Mouse (Mus musculus) cerebellum, postnatal 14 days (tissue): ENCODE measurements around the gene Bcl7c.
"Not testable (repeated sequence)": the region's sequence is repeated elsewhere in the genome, so short reads cannot be mapped to it uniquely, and the experiment has no call there.

Source experiments
- DNase-seq, 2 experiments: peaks; one replicate each; pipeline ENCODE4 v3.0.0; 2021; ENCODE audit warnings: mixed read lengths in 2 of 2

Gene Bcl7c

DNA sequence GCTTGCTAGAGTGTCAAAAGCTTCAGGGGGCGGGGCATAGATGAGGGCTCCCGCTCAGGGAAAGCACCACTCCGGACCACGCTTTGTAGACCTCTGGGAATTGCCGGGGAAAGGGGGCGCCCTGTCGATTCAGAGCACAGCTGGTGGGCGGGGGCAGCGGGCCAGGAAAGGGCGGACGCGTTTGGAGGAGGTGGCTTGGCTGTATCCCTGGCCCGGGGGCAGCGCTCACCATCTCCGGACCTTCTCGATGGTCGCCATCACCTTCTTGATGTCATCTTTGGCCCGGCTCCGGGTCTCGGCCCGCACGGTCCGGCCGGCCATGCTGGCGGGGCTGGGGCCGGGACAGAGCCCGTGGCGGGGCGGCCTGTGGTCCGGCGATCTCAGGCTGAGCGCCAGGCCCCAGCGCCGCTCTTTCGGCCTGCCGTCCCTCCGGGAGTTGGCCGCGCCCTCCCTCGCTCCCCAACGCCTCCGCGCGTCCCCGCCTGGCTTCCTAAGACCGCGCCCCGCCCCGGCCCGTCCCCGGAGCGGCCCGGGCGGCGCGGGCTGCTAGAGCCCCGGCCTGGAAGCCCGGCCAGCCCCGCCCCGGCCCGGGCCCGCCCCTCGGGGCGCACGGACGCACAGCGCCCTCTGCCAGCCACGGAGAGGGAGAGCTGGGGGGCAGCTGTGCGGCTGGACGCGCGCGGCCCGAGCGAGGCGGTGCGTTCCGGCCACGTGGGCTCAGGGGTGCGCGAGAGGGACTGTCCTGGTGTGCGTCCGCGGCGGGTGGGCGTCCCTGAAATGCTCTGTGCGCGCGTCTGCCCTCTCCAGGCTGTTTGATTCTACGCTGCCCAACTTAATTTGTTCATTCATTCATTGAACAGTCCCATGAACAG, at the start of gene Bcl7c:
Bcl7c (minus strand) TSS at position 727 of the 872 bp plus-strand sequence.
- peak; percentile 86 to 87 for DNase-seq

DNA sequence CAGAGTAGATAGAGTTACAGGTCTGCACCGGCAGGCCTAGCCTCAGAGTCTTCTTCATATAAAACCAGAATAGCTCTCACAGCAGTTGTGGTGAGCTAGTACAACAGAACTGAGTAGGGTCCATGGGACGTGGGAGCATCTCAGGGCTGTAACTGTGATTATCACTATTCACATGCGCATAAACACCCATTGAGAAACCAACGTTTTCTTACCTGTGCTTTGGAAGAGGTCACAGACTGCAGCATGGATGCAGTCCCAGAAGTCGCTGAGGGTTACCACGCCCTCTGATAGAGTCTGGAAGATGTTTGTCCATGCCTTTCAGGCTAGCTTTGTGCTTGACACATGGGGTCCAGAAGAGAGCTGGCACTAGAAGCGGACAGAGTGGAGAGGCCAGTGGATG, 45.0 kb upstream of the Bcl7c start:
- DNase-seq: no peak

DNA sequence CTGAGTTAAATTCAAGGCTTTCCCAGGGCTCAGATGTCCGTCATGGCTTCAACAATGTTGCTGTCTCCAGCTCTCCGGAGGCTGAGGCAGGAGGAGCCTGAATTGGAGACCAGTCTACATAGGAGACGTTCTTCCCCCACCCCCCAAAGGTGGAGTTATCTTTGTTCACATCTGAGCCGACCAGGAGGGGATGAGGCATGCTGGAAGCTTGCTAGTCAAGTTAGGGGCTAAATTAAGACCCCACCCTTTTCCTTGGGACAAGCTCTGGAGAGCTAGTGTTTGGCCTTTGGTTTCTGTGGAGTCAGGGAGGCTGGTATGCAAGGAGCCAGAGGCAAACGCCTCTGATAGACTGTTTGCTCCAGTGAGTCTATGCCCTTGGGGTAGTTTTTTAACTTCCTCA, 44.4 kb upstream of the Bcl7c start:
- DNase-seq: no peak

DNA sequence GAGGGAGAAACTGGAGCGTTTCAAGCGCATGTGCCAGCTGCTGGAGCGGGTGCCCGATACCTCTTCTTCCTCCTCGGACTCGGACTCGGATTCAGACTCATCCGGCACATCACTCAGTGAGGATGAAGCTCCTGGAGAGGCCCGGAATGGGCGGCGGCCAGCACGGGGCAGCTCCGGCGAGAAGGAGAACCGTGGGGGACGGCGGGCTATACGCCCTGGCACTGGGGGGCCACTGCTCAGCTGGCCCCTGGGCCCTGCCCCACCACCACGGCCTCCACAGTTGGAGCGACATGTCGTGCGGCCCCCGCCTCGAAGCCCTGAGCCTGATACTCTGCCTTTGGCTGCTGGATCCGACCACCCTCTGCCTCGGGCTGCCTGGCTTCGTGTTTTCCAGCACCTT, 43.3 kb upstream of the Bcl7c start:
- DNase-seq: no peak

DNA sequence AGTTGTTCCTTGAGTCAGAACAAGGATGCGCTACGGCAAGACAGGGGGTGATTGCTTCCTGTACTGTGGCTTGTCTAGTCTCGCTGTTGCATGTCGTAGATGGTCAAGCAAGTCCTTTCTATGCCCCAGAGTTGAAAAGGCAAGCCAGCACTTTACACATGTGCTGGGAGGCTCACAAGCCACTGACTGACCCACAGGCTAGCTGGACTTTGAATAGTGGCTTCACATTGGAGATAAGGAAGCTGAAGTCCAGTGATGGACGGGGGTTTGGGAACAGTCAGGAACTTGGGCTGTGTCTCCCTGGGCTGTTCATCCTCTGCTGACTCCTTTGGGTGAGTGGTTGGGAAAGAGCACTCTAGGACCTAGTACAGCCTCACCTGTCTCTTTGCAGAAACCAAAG, 42.9 kb upstream of the Bcl7c start:
- DNase-seq: no peak

DNA sequence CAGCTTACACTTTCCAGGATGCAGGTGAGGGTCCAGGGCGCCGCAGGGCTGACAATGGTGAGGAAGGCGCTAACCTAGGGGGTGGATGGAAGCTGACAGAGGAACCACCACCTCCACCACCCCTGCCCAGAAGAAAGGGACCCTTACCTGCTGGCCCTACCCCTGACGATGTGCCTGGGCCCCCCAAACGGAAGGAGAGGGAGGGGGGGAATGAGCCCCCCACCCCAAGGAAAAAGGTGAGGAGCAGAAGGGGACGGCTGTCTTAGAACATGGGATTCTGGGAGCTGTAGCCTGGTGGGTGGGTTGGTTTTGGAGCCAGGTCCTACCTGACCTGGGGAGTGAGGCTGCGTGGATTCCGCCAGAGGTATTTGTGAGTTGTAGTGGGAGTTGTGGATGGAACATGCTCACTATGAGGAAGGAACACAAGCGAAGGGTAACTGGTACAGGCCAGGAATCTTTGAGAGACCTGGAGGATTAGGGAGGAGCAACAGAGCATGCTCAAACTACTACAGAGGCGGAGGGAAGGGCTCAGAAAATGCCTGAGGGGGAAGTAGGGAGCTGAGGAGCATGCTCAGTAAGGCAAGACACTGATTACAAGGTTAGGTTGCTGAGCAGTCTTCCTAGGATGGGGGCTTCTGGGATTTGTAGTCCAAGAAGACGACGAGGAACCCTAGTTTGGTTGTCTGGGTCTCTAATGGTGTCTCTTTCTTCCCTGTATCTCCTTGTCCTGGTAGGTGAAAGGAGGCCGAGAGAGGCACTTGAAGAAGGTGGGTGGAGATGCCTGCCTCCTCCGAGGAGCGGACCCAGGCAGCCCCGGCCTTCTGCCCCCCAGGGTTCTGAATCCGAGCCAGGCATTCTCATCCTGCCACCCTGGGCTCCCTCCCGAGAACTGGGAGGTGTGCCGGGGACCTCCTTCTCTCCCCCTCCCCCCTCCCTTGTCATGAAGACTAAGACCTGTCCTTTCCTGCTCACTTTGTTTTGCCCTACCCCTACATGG, 41.7 kb upstream of the Bcl7c start:
- DNase-seq: peak; percentile 58 to 62

DNA sequence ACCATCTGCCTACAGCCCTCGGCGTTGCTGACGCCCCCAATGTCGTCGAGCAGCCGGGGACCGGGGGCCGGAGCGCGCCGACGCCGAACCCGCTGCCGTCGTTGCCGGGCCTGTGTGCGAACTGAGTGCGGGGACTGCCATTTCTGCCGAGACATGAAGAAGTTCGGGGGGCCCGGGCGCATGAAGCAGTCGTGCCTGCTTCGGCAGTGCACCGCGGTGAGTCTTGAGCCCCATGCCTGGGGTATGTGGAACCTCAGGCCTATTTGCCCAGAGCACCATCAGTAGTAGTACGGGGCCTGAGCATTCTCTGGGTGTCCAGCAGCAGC, 39.5 kb upstream of the Bcl7c start:
- DNase-seq: peak in 1 of 2 experiments; percentile 19

DNA sequence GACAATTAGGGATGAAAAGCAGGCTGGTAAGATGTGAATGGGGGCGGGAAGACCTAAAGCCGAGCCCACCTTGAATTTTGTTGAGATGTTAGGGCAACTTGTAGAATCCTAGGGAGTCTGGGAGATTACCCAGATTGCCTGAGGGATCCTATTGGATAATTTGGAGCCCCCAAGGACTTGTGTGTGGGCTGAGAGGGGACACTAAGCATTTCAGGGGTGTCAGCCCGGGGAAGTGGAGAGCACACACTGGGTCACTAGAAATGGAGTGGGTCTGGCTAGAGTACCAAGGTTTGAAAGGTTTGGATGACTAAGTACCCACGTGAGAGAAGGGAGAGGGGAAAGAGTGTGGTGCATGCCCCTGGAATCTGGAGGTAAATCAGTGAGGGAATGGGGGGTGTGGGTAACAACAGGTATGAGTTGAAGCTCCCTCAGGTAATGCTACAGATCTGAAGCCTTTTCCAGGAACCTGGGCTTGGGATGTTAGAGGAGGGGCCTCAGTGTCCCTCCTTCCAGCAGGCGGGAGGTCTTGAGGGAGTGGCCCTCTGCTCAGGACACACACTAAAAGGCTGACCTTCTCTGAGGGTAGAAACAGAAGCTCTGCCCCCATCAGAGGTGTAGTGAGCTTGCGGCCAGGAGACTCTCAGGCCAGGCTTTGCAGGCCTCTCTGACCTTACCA, 39.0 kb upstream of the Bcl7c start:
- no peak for DNase-seq

DNA sequence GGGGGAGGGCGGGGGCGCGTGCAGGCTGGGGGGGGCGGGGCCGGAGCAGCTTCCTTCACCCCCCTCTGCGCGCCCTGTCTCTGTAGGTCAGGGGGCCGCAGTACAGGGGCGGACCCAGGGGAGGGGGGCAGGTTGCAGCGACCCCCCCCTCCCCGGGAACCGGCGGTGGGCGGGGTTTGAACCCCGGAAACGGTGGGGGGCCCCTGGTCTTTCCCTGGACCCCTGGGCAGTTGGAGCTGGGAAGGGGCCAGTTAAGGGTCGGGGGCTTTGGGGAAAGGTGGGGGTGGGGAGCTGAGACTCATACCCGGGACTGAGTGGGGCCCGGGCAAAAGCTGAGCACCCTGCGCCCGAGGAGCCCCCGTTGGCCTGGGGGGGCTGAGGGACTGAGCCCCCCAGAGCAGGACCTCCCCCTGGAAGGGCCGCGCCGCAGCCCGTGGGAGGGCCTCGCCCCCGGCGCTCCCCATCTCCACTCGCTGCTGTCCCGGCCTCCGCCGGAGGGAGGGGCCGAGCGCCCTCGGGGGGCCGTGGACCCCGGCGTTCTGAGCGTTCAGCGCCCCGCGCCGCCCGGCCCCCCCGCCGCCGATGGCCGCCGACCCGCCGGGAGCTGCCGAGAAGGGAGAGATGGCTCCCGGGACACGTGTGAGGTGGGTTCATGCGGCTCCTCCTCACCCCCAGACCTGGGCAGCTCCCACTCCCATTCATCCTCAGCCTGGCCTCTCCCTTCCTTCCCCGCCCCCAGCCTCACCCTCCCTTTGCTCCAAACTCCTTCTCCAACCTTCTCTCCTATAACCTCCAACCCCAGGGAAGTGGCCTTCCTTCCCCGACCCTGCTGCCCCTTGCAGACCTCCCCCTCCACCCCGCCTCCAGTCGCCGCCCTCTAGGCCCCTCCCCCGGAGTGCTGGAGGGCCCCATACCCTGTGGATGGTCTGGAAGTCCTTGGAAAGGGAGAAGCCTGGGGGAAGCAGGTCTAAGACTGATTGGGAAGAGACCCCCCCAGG, 38.1 kb upstream of the Bcl7c start:
- DNase-seq: peak; percentile 70 to 78

DNA sequence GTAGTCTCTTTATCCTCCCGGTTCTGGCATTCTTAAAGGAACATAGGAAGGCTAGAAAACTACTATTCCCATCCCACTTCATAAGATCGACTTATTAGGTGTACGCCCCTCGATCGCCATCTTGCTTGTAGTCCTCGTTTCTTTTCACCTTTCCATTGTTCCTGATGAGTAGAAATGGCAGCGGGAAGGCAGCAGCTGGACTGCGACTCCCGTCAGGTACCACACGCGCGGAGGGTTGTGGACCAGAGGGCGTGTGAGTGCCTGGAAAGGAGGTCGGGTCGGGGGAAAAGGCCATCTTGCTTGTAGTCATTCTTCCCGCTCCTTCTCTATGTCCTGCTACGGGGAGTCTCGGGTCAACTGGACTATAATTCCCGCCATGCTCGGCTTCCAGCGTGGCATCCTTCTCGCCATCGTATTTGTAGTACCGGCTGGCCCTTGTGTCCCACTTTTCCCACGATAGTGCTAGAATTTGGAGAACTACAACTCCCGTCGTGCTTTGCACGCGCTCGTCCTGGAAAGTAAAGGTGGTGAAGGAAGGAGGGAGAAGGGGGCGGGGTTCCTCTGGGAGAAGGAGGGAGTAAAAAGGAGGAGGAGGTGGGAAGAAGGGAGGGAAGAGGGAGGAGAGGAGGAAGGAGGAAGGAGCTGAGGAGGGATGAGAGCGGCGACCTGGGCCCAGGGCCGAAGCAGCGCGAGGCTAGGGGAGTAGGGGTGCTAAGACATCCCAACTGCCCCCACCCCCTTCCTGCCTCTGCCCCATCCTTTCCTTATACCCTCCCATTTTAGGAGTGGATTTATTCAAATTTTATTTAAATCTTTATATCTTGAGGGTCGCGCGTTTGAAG, 37.1 kb upstream of the Bcl7c start:
- DNase-seq: peak; percentile 96 to 97

DNA sequence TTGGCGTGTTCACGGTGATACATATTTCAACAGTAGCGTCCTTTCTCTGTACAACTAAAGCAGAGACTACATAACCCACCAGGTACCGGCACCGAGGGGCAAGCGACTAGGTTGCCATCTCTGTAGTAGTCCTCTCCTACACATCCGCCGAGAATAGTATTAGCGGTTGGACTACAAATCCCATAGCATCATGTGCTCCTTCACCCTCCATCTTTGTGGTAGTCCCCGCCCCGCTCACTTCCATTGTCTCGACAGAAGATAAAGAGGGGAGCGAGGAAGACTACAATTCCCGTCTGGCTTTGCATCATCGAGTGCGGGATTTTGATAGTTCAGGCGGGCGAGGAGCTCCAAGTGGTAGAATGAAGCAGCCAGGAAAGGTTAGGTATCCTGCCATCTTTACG, 36.5 kb upstream of the Bcl7c start:
- DNase-seq: peak; percentile 92 to 94

DNA sequence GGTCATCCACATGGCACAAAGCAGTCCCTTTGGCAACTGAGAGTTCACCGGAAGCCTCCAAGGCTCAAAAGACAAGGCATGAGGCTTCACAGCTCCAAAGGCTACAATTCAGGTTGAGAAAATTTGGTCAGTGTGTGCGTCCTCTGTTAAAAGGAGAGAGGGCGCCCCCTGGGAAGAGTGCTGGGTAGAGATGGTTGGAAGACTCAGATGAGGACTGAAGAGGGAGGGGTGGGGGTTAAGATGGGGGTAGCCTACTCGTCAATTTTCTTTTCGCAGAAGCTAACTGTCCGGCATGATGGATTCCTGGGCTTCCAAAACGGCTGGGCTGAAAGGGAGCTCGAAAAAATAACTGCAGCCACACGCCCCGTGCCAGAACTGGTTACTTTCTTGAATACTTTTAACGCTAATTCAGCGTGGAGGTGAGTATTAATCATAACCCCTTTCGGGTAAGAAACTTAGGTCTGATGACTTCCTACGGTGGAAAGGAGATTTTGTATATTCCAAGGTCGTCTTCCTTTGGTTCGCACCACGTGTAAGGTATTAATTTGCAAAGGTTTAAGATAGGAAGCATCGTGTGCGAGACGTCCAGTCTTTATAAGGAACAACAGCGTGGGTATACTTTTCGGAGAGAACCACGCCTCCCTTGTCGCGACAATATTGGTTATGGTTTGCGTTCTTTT, 35.8 kb upstream of the Bcl7c start, which contains the start of gene Fbxl19:
Fbxl19 (plus strand) TSS at position 178 of the 680 bp plus-strand sequence.
- peak; percentile 84 to 88 for DNase-seq

DNA sequence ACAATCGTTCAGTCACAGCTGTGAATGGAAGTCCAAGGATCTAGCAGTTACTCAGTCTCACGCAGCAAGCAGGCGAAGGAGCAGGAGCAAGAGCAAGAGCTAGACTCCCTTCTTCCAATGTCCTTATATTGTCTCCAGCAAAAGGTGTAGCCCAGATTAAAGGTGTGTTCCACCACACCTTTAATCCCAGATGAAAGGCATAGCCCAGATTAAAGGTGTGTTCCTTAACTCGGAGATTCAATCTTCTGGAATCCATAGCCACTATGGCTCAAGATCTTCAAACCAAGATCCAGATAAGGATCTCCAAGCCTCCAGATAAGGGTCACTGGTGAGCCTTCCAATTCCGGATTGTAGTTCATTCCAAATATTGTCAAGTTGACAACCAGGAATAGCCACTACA, 23.3 kb upstream of the Bcl7c start, which contains the start of gene Ctf2:
Ctf2 (minus strand) TSS at position 101 of the 400 bp plus-strand sequence.
- not testable (repeated sequence) for DNase-seq

DNA sequence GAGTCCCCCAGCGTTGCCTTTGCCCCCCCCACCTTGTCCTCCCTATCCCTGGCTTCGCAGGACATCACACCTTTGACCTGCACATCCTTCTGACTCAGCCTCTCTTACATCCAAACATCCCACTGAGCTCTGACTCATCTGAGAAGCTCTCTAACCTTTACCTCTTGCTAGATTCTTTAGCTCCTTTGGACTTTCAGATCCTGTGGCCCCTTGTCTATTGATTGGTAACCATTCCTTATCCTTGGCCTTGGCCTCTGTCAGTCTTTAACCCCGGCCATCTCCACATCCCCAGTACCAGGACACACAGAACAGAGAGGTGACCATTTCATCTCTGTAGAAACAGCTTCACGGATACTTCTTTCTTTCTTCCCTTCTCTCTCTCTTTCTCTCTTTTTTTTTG, 21.4 kb upstream of the Bcl7c start:
- DNase-seq: no peak

DNA sequence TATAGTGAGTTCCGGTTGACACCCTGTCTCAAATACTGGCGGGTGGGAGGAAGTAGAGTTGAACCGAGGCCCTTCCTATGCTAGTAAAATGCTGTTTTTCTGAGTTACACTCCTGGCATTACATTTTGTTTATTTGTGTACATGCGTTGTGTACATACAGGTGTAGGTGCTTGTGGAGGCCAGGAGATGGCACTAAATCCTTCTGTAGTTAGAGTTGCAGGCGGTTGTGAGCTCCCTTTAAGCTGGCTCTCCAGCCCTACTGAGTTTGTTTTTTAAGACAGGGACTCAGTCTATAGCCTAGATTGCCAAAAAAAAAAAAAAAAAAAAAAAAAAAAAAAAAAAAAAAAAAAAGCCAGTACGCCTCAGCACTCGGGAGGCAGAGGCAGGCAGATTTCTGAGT, 19.2 kb upstream of the Bcl7c start:
- DNase-seq: no peak

DNA sequence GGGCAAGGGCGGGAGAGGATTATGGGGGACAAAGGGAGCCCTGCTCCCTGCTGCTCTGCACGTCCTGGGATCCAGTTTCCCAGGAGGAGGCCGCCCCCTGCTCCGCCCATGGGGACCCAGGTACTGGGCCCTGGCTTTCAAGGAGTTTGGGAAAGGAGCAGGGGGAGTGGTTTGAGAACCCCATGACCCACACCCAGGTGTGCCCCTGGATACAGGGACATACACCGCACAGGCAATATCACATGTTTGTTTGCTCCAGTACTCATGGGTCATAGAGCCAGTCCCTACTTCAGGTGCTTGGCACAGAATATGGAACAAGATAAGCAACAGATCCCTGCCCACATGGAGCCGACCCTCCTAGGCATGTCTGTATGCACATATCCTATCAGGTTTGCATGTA, 17.2 kb upstream of the Bcl7c start:
- DNase-seq: no peak

DNA sequence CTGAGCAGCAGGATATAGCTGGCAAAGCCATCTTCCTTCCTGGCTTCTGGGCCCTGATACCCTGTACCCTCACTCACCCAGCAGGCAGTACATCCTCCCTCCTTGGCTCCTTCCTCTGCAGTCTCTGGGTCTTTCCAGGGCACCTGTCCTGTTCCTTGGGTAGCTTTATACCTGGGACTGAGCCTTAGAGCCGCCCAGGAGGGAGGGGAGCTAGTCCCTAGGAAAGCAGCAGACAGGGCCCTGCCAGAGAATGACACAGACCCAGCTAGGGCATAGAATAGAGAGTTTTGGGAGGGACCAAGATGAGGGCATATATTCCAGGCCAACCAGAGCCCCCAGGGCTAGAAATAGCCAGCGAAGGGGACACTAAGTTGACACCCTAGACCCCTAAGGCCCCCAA, 16.8 kb upstream of the Bcl7c start:
- no peak for DNase-seq

DNA sequence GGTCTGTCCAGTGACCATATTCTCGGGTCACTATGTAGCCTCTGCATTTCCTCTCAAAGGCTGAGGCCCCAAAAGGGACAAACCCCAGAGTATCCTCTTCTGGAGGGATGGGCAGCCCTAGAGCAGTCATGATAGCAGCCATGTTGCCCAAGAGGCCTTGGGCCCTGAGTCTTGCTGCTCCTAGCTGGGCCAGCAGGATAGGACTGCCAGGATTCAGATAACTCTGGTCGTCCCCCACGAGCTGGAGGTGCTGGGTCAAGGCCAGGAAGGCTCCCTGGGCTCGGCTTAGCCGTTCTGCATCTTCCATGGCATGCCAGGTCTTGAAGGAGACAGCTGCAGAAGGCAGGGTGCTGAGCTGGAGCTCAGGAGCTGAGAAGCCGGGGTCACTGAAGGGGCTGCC, 10.5 kb upstream of the Bcl7c start:
- no peak for DNase-seq

DNA sequence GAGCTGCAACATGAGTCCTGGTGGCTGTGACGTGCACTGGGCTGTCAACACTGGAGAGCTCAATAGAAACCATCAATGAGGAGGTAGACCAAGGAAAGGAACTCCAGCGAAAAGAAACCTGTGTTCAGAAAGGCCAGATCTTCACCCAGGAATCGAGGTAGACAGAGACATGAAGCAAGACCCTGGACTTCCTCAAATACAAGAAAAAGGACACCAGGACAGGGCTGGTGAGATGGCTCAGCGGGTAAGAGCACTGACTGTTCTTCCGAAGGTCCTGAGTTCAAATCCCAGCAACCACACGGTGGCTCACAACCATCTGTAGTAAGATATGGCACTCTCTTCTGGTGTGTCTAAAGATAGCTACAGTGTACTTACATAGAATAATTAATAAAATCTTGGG, 9.6 kb upstream of the Bcl7c start:
- DNase-seq: no peak

DNA sequence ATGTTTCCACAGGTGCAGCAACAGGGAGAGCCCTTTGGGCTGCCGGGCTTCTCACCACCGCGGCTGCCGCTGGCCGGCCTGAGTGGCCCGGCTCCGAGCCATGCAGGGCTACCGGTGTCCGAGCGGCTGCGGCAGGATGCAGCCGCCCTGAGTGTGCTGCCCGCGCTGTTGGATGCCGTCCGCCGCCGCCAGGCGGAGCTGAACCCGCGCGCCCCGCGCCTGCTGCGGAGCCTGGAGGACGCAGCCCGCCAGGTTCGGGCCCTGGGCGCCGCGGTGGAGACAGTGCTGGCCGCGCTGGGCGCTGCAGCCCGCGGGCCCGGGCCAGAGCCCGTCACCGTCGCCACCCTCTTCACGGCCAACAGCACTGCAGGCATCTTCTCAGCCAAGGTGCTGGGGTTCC, 8.3 kb upstream of the Bcl7c start:
- peak; percentile 76 to 80 for DNase-seq
